Mouse (Mus musculus) cerebellum, postnatal 4 days (tissue): ENCODE data around the gene Slc16a1.
"Not testable (repeated sequence)": the region's sequence is repeated elsewhere in the genome, so short reads cannot be mapped to it uniquely, and the experiment has no call there.

Experiments
- DNase-seq, 2 experiments: peaks; one replicate each; pipeline ENCODE4 v3.0.0; 2022; ENCODE audit warnings: low spot score in 2 of 2, mixed read lengths in 1 of 2

Gene Slc16a1

GRCm38 (mm10) chr3:104638932-104639748 is 672 bp downstream of the Slc16a1 start:
- DNase-seq: peak; percentile 33 to 35

GRCm38 (mm10) chr3:104639749-104640368 is 1.4 kb downstream of the Slc16a1 start:
- no peak for DNase-seq

DNA sequence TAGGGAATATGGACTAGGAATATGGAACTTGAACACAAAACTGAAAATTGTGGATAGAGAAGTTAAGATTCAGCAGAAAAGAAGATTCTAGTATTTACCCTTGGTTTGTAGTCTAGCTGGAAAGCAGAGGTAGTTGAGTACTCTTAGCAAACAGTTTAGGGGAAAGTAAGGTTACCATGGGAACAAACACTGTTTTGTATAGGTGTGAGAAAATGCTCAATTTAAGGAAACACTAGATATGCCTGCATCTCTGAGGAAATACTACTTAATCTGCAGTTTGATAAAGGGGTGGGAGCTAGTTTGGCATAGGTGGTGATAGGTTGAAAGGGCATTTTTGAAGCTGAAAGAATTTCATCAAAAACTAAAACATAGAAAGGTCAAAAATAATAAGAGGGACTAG is 2.4 kb downstream of the Slc16a1 start:
- DNase-seq: no peak

DNA sequence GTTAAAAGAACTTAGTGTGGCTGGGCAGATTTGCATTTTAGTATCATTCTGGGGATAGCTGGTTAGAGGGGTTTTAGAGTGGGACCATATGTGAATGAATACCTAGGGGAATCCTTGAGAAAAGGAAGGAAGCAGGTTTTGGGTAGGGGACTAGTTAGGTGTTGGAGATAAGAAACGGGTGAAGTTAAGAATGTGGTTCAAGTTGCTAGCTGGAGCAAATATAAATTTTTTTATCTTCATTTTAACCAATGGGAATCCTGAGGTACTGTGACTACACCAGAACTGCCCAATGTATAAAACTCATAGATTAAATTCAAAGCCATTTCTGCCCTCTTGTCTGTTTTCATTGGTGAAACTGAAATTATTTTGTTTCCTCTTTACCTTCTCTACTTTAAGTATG is 2.8 kb downstream of the Slc16a1 start:
- DNase-seq: no peak

DNA sequence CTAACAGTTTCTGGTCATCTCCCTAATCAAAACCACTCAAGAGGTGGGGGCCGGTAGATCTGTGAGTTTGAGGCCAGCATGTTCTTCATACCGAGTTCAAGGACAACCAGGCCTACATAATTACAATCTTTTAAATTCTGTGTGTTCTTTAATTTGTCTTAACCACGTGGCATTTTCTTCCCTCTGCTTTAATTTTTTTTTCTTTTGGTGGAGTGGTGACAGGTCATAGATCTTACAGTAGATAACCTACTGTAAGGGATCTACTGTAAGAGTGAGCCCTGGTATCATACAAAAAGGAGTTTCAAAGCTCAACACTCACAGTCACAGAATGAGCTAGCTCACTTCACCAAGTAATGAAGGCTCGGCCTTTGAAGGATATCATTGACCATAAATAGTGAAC is 4.6 kb downstream of the Slc16a1 start:
- DNase-seq: no peak

- DNase-seq: peak in 1 of 2 experiments; percentile 55
These were observed 5.4 kb downstream of the Slc16a1 start for GRCm38 (mm10) chr3:104643810-104644270.

- no peak for DNase-seq
These were observed 5.9 kb downstream of the Slc16a1 start for GRCm38 (mm10) chr3:104644371-104644770.

DNA sequence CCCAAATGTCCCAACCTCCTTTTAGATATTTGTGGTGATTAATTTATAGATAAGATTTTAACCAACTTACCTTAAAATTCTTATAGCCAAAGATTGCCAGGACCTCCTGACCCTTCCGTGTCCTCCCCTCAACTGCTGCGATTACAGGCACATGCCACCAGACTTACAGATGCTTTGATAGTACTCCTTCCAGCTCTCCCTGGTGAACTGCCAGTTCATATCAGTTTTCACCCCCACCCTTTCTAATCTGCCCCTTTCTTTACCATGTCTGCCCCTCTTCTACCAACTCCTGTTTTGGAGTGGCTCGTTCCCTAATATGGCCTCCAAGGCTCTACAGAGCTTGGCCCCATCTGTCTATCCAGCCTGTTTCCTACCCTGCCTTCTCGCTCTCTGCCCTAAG is 15.8 kb downstream of the Slc16a1 start:
- no peak for DNase-seq

GRCm38 (mm10) chr3:104654921-104655320 is 16.5 kb downstream of the Slc16a1 start:
- DNase-seq: no peak

DNA sequence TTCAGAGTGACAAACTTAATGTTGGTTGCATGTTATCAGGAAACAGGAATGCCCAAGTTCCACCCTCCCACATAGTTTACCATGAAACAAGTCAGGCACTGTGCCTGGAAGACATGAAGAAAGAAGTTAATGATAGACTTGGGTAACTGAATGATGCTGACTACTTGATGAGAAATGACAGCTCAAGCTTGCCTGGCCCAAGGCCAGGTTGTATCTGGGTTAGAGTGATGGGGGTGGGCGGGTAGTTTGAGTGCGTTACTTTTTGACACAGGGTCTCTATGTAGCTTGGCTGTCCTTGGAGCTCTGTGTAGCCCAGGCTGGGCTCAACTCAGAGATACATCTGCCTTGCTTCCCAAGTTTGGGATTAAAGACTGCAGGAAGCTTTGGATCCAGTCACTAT is 20.2 kb downstream of the Slc16a1 start:
- DNase-seq: no peak

GRCm38 (mm10) chr3:104659758-104660157 is 21.3 kb downstream of the Slc16a1 start:
- no peak for DNase-seq

GRCm38 (mm10) chr3:104660522-104660921 is 22.1 kb downstream of the Slc16a1 start:
- no peak for DNase-seq

- DNase-seq: no peak
These were observed 23.5 kb downstream of the Slc16a1 start for GRCm38 (mm10) chr3:104662007-104662406.

- DNase-seq: no peak
These were observed 24.5 kb downstream of the Slc16a1 start for GRCm38 (mm10) chr3:104662926-104663325.

- peak in 1 of 2 experiments; percentile 25 for DNase-seq
These were observed 28.5 kb downstream of the Slc16a1 start for GRCm38 (mm10) chr3:104666950-104667349.

- DNase-seq: no peak
These were observed 29.0 kb downstream of the Slc16a1 start for GRCm38 (mm10) chr3:104667451-104667850.

DNA sequence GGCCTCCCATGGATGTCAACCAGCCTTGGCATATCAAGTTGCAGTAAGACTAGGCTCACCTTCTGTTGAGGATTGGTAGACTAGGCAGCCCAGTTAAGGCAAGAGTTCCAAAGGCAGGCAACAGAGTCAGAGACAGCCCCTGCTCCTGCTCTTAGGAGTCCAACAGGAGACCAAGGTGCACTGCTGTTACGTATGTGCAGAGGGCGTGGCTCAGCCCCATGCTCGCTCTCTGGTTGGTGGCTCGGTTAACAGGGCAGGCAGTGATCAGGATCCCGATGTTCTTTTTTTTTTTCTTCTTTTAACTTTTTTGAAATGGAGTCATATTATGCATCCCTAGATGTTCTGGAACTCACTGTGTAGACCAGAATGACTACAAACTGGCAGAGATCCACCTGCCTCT is 30.5 kb downstream of the Slc16a1 start:
- DNase-seq: no peak

GRCm38 (mm10) chr3:104669856-104670182 is 31.4 kb downstream of the Slc16a1 start:
- no peak for DNase-seq

DNA sequence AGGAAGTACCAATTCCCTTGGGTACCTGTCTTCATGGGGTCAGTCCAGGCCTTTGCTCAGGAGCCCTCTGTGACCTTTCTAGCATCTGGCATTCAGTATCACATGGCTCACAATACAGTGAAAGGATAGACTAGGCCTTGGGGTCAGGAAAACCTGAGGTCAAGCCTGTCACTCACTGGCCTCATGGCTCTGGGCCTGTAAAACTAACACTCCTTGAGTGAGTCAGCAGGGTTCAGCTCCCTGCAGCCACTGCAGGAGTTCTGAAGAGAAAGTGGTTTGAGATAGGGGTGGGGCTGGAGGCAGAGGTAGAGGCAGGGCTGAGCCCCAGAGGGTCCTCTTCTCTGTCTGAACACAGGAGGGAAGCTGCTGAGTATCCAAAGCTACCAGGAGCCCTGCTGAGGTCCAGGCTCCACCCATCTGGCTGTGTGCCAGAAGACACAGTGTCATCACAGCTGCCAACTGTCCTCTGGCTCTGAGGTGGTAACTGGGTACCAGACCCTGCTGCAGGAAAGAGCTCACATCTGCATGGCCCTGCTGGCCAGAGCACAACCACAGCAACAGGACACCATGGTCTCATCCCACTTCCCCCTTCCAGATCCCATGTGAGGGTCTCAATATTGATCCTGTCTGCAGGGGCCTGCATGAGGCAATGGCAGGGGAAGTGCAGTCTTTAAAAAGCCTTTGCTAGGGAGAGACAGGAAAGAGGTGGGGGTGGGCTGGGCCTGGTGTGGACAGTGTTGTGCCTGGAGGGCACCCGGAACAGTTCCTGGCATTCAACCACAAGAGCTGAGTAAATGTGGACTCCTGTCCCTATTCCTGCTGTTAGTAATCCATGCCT is 31.9 kb downstream of the Slc16a1 start:
- not testable (repeated sequence) for DNase-seq

DNA sequence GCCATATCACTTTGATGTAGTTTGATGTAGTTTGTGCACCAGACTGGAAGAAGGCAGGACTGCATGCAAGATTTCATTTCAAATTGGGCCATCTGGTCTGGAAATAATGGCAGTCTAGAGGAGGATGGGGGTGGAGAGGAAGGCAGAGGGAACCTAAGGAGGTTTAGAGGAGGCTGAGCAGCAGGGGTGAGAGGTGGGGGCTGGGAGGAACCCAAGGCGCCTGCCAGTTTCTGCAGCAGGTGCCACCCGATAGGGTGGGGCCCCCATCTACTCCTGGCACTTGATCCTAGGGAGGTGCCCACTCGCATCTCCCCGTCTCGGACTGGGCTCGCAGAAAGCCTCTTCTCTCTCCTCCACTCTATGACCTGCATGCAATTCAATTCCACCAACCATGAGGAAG is 33.1 kb downstream of the Slc16a1 start:
- DNase-seq: peak in 1 of 2 experiments; percentile 32

GRCm38 (mm10) chr3:104672041-104672440 is 33.6 kb downstream of the Slc16a1 start:
- no peak for DNase-seq

- DNase-seq: no peak
These were observed 35.3 kb downstream of the Slc16a1 start for GRCm38 (mm10) chr3:104673642-104674328.
